Mouse (Mus musculus): ENCODE results near the gene Tgfb2. TPM values are rescaled to one million over a fixed set of nuclear protein-coding genes. Genes with fewer than 3 reads are reported as not detected.

Tgfb2 gene
- polyA plus RNA-seq, 1 experiment from 2014 or later: 24.5 TPM

DNA sequence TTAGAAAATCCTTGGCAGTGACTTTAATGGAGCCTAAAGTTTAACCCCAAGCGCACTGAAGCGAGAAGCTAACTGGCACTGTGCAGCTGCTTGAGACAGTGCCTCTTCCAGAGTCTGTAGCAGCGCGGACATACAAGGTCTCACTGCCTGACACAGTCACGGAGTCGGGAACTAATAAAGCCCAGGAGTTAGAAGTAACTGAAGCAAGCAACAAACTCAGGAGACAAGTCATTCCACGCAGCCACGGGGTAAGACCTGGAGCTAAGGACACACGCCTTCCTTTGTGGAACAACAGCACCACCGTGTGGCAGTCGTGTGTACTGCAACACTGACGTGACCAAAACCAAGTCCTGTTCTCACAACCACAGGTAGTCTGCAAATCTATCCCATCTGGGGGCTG is 16.1 kb upstream of the Tgfb2 start:
- H3K4me3 ChIP-seq (replicated peaks; ENCODE audit: low read length): no peak overlapping the region
- no peaks in the 10 kb centered on the region for H3K4me1 ChIP-seq (ENCODE audit: control insufficient read depth, insufficient read depth, low read length)
- H3K27me3 ChIP-seq (ENCODE audit: control insufficient read depth, insufficient read depth, low read length): no peaks in the 10 kb centered on the region
- H3K9me3 ChIP-seq (replicated peaks; ENCODE audit: control insufficient read depth, low read length): no peaks in the 10 kb centered on the region
- no peak overlapping the region for H3K9ac ChIP-seq (ENCODE audit: low read length)
- peaks cover 4% of the 10 kb centered on the region; the same call in 1 of the 2 replicates for H3K36me3 ChIP-seq (ENCODE audit: control insufficient read depth, insufficient read depth, low read length)
- peak; percentile 47; the same call in 1 of the 2 replicates for ATAC-seq (ENCODE audit: insufficient read depth, low FRiP score)
- 30% methylated on average over 12 of the region's 12 CpGs for WGBS
- H3K27ac ChIP-seq (ENCODE audit: low read length): no peak overlapping the region
- no peak overlapping the region for H3K4me2 ChIP-seq (ENCODE audit: low read depth, low read length)

DNA sequence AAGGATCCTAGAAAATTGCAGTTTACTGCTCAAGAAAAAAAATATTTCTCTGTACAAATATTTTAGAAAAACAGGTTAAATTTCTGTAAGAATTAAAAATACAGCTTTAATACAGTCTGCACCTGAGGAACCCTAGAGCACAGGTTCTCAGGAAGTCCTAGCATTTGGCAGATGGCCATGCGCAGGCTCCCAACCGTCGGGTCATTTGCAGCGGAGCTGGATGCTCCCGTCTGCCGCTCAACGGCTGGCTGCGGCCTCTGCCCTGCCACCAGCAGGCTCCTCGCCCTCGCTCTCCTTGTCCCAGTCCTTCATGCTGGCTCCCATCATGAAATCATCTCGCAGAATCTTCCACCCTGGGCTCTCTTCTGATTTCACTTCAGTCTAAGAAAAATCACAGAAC is 15.4 kb upstream of the Tgfb2 start:
- Histone ChIP-seq H3K9me3 (replicated peaks; ENCODE audit: control insufficient read depth, low read length) (no peaks in the 10 kb centered on the region), H3K9ac (ENCODE audit: low read length) (no peak overlapping the region), H3K27ac (ENCODE audit: low read length) (no peak overlapping the region), H3K36me3 (ENCODE audit: control insufficient read depth, insufficient read depth, low read length) (peaks cover 4% of the 10 kb centered on the region; the same call in 1 of the 2 replicates), H3K4me1 (ENCODE audit: control insufficient read depth, insufficient read depth, low read length) (no peaks in the 10 kb centered on the region), H3K4me3 (replicated peaks; ENCODE audit: low read length) (no peak overlapping the region), H3K4me2 (ENCODE audit: low read depth, low read length) (no peak overlapping the region), H3K27me3 (ENCODE audit: control insufficient read depth, insufficient read depth, low read length) (no peaks in the 10 kb centered on the region)
- no peak for ATAC-seq (ENCODE audit: insufficient read depth, low FRiP score)
- whole genome bisulfite sequencing: 92% methylated on average over 11 of the region's 11 CpGs

DNA sequence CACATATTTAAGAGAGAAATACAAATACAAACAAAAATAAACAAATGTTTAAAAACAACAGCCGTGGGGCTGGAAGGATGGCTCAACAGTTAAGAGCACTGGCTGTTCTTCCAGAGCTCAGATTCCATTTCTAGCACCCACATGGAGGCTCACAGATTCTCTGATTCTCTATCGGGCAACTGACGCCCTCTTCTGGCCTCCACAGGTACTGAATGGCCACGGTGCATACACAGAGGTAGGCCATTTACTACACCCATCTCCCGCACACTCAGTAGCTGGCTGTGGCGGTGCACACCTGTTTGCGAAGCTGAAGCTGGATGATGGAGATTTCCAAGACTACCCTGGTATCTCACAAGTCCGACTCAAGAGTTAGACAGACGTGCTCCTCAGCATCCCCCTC is 13.9 kb upstream of the Tgfb2 start:
- Histone ChIP-seq H3K27me3 (ENCODE audit: control insufficient read depth, insufficient read depth, low read length) (no peaks in the 10 kb centered on the region), H3K4me3 (replicated peaks; ENCODE audit: low read length) (no peak overlapping the region), H3K27ac (ENCODE audit: low read length) (no peak overlapping the region), H3K4me1 (ENCODE audit: control insufficient read depth, insufficient read depth, low read length) (no peaks in the 10 kb centered on the region), H3K4me2 (ENCODE audit: low read depth, low read length) (no peak overlapping the region), H3K9ac (ENCODE audit: low read length) (no peak overlapping the region), H3K36me3 (ENCODE audit: control insufficient read depth, insufficient read depth, low read length) (peaks cover 4% of the 10 kb centered on the region; the same call in 1 of the 2 replicates), H3K9me3 (replicated peaks; ENCODE audit: control insufficient read depth, low read length) (no peaks in the 10 kb centered on the region)
- WGBS: 90% methylated on average over 9 of the region's 9 CpGs
- no peak for ATAC-seq (ENCODE audit: insufficient read depth, low FRiP score)

DNA sequence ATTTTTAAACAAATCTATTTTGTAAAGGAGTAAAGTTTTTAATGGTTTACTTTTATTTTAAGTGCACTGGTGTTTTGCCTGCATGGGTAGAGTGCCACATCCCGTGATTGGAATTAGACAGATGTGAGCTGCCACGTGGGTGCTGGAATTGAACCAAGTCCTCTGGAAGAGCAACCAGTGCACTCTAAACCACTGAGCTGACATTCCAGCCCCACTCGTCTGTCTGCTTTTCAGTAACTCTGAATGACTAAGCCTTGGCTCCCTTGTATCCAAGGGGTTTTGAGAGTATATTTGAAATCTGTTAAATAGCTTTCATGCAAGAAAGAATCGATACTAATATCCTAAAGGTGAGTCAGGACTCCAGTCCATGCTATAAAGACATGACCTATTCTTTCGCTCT is 13.1 kb upstream of the Tgfb2 start:
- Histone ChIP-seq H3K9ac (ENCODE audit: low read length) (no peak overlapping the region), H3K4me3 (replicated peaks; ENCODE audit: low read length) (no peak overlapping the region), H3K4me2 (ENCODE audit: low read depth, low read length) (no peak overlapping the region), H3K9me3 (replicated peaks; ENCODE audit: control insufficient read depth, low read length) (no peaks in the 10 kb centered on the region), H3K36me3 (ENCODE audit: control insufficient read depth, insufficient read depth, low read length) (peaks cover 4% of the 10 kb centered on the region; the same call in 1 of the 2 replicates), H3K4me1 (ENCODE audit: control insufficient read depth, insufficient read depth, low read length) (no peaks in the 10 kb centered on the region), H3K27ac (ENCODE audit: low read length) (no peak overlapping the region), H3K27me3 (ENCODE audit: control insufficient read depth, insufficient read depth, low read length) (no peaks in the 10 kb centered on the region)
- ATAC-seq (ENCODE audit: insufficient read depth, low FRiP score): no peak
- WGBS: 73% methylated on average over 5 of the region's 5 CpGs

DNA sequence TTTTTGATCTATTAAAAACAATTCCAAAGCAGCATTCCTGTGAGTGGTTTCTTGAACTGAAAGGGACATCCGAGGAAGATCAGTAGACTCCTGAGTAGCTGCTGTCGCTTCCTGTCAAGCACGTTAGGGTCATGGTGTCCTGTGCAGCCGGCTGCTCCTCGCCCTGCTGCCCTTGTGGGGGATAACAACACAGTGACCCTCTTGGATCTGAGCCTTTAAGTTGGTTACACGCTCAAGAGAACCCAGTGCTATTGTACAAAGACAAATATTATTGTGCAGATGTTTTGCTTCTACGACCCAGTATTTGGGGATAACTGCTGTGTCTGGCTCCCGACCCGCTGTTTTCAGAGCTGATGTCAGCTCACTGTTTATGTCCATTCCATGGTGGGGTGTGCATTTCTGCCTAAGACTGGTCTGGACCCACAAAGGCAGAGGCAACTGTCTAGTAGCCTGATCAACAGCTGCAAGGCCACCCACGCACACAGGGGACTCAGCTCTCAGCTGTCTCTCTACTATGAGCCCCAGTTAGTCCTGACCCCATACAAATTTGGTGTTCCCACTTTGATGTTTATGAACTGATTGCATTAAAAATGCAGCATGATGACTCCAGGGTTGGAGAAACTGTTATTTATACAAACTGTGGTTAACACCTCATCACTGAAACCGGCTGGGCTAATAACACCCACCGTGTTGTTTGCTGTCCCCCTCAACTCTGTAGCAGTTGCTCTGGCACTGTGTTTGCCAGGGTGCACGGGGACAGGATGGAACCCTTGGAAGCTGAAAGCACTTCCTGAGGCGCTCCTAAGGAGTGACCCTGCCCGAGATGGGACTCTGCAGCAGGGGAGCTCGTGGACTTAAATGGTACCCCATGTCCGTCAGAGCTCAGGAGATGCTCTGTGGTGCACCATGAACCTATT is 9.4 kb upstream of the Tgfb2 start:
- 0 out of 2 replicates have a peak, but pooled peaks have one; percentile 56 for ATAC-seq (ENCODE audit: insufficient read depth, low FRiP score)
- peak overlapping the region; percentile 39 for H3K27ac ChIP-seq (ENCODE audit: low read length)
- no peak overlapping the region for H3K4me2 ChIP-seq (ENCODE audit: low read depth, low read length)
- H3K4me1 ChIP-seq (ENCODE audit: control insufficient read depth, insufficient read depth, low read length): no peaks in the 10 kb centered on the region
- H3K9me3 ChIP-seq (replicated peaks; ENCODE audit: control insufficient read depth, low read length): no peaks in the 10 kb centered on the region
- WGBS: 69% methylated on average over 17 of the region's 17 CpGs
- H3K4me3 ChIP-seq (replicated peaks; ENCODE audit: low read length): no peak overlapping the region
- H3K9ac ChIP-seq (ENCODE audit: low read length): no peak overlapping the region
- H3K27me3 ChIP-seq (ENCODE audit: control insufficient read depth, insufficient read depth, low read length): no peaks in the 10 kb centered on the region
- H3K36me3 ChIP-seq (ENCODE audit: control insufficient read depth, insufficient read depth, low read length): no peaks in the 10 kb centered on the region

DNA sequence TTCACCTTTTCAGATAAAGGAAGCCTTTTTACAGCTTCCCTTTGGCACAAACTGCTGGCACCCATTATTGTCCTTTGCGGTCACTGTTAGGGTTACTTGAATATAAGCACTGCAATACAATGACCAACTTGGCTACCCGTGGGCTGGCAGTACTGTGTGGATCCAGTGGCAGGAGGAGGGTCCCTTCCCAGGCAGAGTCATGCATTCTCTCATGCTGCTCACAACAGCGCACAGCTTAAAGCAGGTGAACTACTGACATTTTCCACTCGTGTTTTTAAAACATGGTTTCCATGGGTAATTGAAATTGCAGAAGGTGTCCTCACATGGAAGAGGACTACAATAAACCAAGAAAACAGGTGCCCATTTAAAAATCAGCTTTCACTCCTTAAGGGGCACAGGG is 8.4 kb upstream of the Tgfb2 start:
- H3K4me2 ChIP-seq (ENCODE audit: low read depth, low read length): no peak overlapping the region
- no peaks in the 10 kb centered on the region for H3K4me1 ChIP-seq (ENCODE audit: control insufficient read depth, insufficient read depth, low read length)
- H3K27me3 ChIP-seq (ENCODE audit: control insufficient read depth, insufficient read depth, low read length): no peaks in the 10 kb centered on the region
- no peak overlapping the region for H3K27ac ChIP-seq (ENCODE audit: low read length)
- H3K9ac ChIP-seq (ENCODE audit: low read length): no peak overlapping the region
- no peak overlapping the region for H3K4me3 ChIP-seq (replicated peaks; ENCODE audit: low read length)
- no peaks in the 10 kb centered on the region for H3K36me3 ChIP-seq (ENCODE audit: control insufficient read depth, insufficient read depth, low read length)
- H3K9me3 ChIP-seq (replicated peaks; ENCODE audit: control insufficient read depth, low read length): no peaks in the 10 kb centered on the region
- WGBS: 84% methylated on average over 4 of the region's 4 CpGs
- no peak for ATAC-seq (ENCODE audit: insufficient read depth, low FRiP score)

DNA sequence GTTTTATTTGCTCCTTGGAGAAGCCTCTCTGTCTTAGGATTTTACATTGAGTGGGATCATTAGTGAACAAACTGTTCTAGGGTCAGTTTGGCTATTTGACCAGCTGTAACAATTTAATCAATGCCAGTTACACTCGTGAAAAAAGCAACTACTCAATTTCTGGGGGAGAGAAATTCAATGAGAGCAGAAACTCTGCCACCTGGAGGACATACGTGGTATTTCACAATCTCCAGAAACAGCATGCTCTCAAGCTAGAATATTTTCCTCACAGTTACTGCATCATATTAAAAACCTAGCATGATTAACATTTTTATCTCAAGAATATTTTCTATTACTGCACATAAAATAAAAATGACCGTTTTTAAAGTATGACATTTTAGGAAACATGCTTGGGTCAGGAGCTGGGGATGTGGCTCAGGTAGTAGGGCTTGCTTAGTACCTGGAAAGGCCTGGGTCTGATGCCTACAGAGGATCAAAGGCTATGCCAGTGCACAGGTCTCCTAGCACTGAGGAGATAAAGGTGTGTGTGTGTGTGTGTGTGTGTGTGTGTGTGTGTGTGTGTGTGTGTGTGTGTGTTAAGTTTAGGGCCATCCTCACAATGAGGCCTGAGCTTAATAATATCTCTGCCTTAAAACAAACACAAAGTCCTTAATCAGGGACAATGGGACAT is 7.1 kb upstream of the Tgfb2 start:
- Histone ChIP-seq H3K4me3 (replicated peaks; ENCODE audit: low read length) (no peak overlapping the region), H3K36me3 (ENCODE audit: control insufficient read depth, insufficient read depth, low read length) (no peaks in the 10 kb centered on the region), H3K27ac (ENCODE audit: low read length) (no peak overlapping the region), H3K9ac (ENCODE audit: low read length) (no peak overlapping the region), H3K9me3 (replicated peaks; ENCODE audit: control insufficient read depth, low read length) (no peaks in the 10 kb centered on the region), H3K4me2 (ENCODE audit: low read depth, low read length) (no peak overlapping the region), H3K27me3 (ENCODE audit: control insufficient read depth, insufficient read depth, low read length) (no peaks in the 10 kb centered on the region), H3K4me1 (ENCODE audit: control insufficient read depth, insufficient read depth, low read length) (no peaks in the 10 kb centered on the region)
- 0% methylated on average over 3 of the region's 3 CpGs for WGBS
- ATAC-seq (ENCODE audit: insufficient read depth, low FRiP score): no peak

DNA sequence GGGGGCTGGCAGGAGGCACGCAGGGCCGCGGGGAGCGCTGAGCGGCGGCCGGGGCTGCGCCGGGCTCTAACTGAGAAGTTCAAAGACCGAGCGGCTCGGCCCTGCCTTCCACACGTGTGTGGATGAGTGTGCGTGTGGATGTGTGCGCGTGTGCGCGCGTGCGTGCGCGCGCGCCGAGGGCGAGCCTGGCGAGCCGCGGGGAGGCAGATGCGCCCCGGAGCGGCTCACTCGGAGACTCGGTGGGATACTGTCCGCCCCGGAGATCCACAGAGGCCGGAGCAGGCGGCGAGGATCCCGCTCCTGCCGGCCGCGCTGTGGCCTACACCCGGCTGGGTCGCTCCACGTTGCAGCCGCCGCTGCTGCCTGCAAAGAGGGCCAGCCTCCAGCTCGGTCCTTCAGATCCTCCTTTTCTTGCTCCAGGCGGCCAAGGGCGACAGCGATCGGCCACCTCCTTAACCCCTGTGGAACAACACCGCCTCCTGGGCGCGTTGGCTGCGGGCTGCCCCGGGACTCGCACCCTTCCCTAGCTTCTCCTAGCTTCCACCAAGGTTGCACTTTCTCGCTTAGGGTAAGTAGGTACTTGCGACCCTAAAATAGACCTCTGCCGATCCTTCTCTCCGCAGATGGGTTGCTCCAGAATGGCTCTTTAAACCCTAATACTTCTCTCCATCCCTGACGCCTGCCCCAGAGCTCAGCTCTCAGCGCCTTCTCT is 430 bp downstream of the Tgfb2 start:
- no peaks in the 10 kb centered on the region for H3K27me3 ChIP-seq (ENCODE audit: control insufficient read depth, insufficient read depth, low read length)
- no peaks in the 10 kb centered on the region for H3K9me3 ChIP-seq (replicated peaks; ENCODE audit: control insufficient read depth, low read length)
- peak; percentile 83 for ATAC-seq (ENCODE audit: insufficient read depth, low FRiP score)
- peak overlapping the region; percentile 90 for H3K4me2 ChIP-seq (ENCODE audit: low read depth, low read length)
- H3K4me3 ChIP-seq (replicated peaks; ENCODE audit: low read length): peak overlapping the region; percentile 59
- H3K27ac ChIP-seq (ENCODE audit: low read length): peak overlapping the region; percentile 79
- H3K9ac ChIP-seq (ENCODE audit: low read length): peak overlapping the region; percentile 81
- H3K36me3 ChIP-seq (ENCODE audit: control insufficient read depth, insufficient read depth, low read length): no peaks in the 10 kb centered on the region
- WGBS: under 1% methylated on average over 65 of the region's 65 CpGs
- peaks cover 13% of the 10 kb centered on the region for H3K4me1 ChIP-seq (ENCODE audit: control insufficient read depth, insufficient read depth, low read length)
